Mouse (Mus musculus) left cerebral cortex, adult 8-10 months (tissue): ENCODE results near the gene Mfsd7a. TPM values are rescaled to one million over a fixed set of nuclear protein-coding genes. Genes with fewer than 3 reads are reported as not detected.

Source experiments
- DNase-seq, 2 experiments: peaks; one replicate each; pipeline ENCODE4 v3.0.0; 2022; ENCODE audit warnings: low spot score in 2 of 2
- total RNA-seq, 4 experiments: library from RNA; stranded (reverse); gene quantifications; 2 replicates each; pipeline ENCODE4 v1.2.4; 2022

Gene Mfsd7a
- total RNA-seq, 4 experiments from 2014 or later: 0.81 to 1.4 (median 1.2) TPM

DNA sequence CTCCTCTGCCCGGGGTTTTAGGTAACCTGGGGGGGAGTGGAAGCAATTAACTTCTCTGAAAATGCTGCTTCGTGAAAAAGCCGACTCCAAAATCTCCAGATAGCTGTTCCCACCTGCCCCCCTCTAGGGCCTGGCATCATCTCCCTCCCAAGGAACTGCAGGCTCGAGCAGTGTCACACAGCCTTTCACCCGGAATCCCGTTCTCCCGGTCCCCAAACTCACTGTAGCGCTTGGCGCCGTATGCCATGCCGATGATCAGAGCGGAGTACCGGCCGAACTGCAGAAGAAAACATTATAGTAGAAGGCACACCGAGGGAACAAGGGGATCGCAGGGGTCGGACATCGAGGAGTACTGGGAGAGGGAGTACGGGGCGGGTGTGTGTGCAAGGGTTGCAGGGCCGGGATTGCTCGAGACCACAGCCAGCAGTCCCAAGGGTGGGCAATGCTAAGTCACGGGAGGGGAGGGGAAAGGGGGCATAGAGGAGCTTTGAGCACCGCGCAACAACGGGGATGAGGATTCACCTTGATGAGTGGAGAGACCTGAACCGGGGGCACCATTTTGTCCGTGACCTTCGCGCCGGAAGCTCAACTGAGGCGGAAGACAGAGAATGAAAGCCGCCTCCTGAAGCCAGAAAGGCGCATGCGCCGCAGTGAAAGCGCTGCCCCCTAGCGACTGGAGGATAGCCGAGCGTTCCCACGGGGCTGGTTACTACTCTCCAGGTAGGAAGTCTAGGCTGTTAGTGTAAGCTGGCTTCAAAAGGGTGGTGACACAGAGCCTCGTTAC is 14.7 kb downstream of the Mfsd7a start, which contains the start of gene Atp5k:
Gene Atp5k (minus strand): TSS at position 645 of the 784 bp plus-strand sequence.
- DNase-seq: peak; percentile 90

DNA sequence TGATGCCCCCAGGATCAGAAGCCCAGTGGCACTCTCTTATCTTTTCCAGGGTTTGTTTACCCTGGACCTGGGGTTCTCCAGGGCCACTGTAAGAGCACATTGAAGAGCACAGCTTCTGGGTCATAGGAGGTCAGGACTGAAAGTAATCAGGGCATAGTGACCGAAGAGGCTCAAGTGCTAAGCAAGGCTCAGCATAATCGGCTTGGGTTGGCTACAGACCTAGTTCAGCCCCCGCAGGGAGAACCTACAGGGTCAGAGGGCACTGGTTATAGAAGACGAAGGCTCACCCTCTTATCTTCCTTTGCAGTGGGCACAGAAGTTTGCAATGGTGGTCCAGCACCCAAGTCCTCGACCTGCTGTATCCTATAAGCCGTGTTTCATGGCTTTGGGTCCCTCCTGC is 17.5 kb downstream of the Mfsd7a start:
- no peak for DNase-seq

GRCm38 (mm10) chr5:108427186-108427585 is 21.5 kb downstream of the Mfsd7a start:
- DNase-seq: no peak

DNA sequence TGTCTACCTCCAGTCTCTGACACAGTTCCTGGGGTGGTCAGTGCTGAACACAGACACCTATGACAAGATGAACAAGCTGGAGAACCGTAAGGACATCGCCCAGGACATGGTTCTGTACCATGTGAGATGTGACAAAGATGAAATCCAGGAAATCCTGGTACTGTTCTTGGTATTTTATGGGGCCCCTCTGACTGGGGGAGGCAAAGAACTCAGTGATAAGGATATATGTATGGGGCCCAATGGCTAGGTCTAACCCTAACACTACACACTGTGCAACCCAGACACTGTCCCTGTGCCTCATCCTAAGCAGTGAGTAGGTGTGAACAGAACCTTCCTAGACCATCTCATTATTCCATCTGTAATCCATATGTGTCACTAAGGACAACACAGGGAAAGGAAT is 25.3 kb downstream of the Mfsd7a start:
- DNase-seq: no peak

DNA sequence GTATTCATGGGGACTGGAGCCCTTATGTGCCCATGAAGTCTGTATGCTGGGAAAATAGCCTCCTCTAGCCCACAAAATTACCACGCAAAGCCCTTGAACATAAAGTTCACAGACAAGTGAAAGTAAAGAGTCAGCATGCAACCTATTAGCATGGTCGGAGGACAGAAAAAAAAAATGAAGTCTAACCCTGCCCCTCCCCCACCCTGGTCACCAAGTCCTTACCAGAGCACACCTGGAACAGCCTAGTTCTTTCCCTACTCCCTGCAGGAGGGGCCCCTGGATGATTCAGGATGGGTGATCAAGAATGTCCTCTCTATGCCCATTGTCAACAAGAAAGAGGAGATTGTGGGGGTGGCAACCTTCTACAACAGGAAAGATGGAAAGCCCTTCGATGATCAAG is 25.9 kb downstream of the Mfsd7a start:
- no peak for DNase-seq

- no peak for DNase-seq
Observed at GRCm38 (mm10) chr5:108414711-108415110, 34.0 kb downstream of the Mfsd7a start.

GRCm38 (mm10) chr5:108406977-108407376 is 41.7 kb downstream of the Mfsd7a start:
- no peak for DNase-seq

GRCm38 (mm10) chr5:108405460-108405859 is 43.2 kb downstream of the Mfsd7a start:
- DNase-seq: no peak

DNA sequence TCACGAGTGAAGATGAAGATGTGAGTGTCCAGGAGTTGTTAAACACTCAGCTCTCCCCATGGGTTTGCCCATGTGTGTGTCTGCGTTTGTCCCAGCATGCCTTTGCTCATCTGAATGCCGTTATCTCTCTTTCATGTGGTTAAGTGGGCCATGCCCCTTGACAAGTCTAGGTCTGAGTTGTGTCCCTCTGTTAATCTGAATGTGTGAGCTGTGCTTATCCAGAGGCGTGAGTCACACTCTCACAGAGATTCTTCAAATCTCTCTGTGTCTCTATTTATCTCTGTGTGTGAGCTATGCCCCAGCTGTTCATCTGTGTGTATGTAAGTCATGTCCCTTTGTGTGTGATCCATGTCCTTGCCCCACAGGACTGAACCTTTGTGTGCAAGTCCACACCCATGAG is 45.2 kb downstream of the Mfsd7a start:
- DNase-seq: no peak

Other genes starting within 250 kb of the Mfsd7a start
- 10 to 100 TPM; 30.5 to 32.4 (median 31.0) TPM for gene Dr1, start 180.0 kb downstream of the Mfsd7a start, total RNA-seq
- gene Pigg, start 136.3 kb downstream of the Mfsd7a start, total RNA-seq: 10 to 100 TPM; 11.1 to 11.5 (median 11.3) TPM
- 10 to 100 TPM; 48.4 to 55.0 (median 51.3) TPM for gene Gm42517, start 81.0 kb downstream of the Mfsd7a start, total RNA-seq
- gene Pde6b, start 60.5 kb downstream of the Mfsd7a start, total RNA-seq: under 1 TPM; 0.26 to 0.68 (median 0.38) TPM
- gene Atp5k, start 14.4 kb downstream of the Mfsd7a start, total RNA-seq: 100 to 1,000 TPM; 110 to 288 (median 188) TPM
- 10 to 100 TPM; 36.7 to 41.7 (median 38.5) TPM for gene Pcgf3, start 12.3 kb upstream of the Mfsd7a start, total RNA-seq
- gene Cplx1, start 101.1 kb upstream of the Mfsd7a start, total RNA-seq: 100 to 1,000 TPM; 724 to 785 (median 735) TPM
- 100 to 1,000 TPM in 1 of 4 experiments, 10 to 100 TPM in 3; 97.5 to 105 (median 99.5) TPM for gene Gak, start 180.9 kb upstream of the Mfsd7a start, total RNA-seq
- gene Tmem175, start 180.9 kb upstream of the Mfsd7a start, total RNA-seq: 10 to 100 TPM; 37.1 to 43.1 (median 39.5) TPM
- 10 to 100 TPM; 19.0 to 25.3 (median 23.0) TPM for gene Idua, start 211.4 kb upstream of the Mfsd7a start, total RNA-seq
- gene Dgkq, start 220.8 kb upstream of the Mfsd7a start, total RNA-seq: 10 to 100 TPM; 47.3 to 67.4 (median 51.3) TPM
- 1 to 10 TPM; 1.0 to 1.3 (median 1.1) TPM for gene Slc26a1, start 226.7 kb upstream of the Mfsd7a start, total RNA-seq
- gene Fgfrl1, start 243.5 kb upstream of the Mfsd7a start, total RNA-seq: 10 to 100 TPM; 18.0 to 28.3 (median 25.3) TPM